Mouse (Mus musculus): ENCODE data around the gene Rngtt.

DNA sequence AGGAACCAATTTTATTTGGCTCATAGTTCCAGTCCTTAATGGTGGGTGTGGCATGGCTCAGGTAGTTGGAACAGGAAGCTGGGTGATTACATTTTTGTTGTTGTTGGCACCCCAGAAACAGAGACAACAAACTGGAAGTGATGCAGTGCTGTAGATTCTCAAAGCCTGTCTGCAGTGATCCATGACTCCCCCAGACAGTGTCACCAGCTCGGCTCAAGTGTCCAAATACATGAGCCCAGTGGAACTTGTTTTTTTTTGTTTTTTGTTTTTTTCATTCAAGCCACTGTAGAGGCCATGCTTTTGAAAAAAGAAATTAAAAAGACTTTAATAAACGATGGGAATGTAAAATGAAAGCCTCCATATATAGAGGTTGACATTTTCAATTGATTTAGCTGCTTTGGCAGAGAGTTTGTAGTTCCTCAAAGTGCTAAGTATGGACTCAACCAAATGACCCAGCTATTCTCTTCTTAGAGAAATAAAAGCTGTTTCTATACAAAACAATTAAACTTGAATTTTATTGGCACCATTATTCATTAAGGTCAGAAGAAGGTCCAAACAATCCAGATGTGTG lies 95.7 kb downstream of the Rngtt start:
- TF ChIP-seq CTCF (IDR thresholded peaks at IDR 0.05; ENCODE audit: control insufficient read depth, insufficient read depth, low read length) (no peak), POLR2A (IDR thresholded peaks at IDR 0.05; ENCODE audit: borderline replicate concordance, control insufficient read depth, low read depth, low read length) (no peak)
